Mouse (Mus musculus): ENCODE results near the gene Erlin1.

Erlin1 gene

DNA sequence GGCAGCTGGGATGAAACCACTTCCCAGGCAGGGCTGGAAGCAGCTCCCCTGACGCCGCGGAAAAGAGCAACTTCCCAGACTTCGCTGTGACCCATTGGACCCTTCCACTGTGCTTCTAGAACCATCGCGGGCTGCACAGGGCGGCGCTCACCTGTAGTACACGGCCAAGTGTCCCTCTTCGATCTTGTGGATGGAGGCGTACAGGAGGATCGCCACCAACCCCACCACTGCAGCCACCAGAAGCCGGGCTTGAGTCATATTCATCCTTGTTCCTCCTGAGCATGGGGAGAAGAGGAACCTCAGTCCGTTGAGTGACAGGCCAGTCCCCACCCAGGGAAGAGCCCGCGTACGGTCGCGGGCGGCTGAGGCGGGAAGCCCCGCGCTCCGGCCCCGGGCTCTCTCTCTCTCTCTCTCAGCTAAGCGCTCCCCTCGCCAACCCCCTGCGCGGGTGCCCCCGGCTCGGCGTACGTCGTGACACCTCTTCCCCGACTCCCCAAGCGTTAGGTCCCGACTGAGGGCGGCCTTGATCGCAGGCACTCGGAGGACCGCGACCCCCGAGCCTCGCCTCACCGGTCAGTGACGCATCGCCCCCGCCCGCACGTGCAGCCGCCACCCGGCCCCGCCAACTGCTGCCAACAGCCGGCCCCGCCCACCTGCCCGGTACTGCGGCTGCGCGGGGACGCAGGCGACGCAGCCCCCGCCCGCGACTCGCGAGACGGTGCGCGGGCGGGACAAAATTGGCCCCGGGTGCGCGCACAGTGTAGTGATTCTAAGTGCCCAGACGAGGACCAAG, at the start of gene Erlin1:
Gene Erlin1 (minus strand): TSS at position 665 of the 793 bp plus-strand sequence.
- DNase-seq (ENCODE audit: low spot score in 2 of 2) = peak; percentile 93 to 94

DNA sequence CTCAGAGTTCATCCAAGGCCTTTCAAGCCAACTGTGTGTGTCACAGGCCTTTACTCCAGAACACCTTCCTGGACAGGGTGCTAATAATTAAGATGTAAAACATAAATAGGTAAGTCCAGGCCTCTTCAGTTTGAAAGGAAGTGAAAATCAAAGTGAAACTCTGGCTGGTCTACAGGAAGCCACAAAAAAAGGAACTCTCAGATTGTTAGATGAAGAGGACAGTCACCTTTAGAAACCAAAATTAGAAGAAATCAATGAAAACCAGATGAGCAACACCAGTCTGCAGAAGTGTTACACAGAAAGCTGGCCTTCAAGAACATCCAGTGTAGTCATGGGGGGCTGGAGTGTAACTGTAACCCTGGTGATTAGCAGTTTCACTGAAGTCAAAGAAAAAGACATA, 48.2 kb upstream of the Erlin1 start:
- DNase-seq (ENCODE audit: low spot score in 2 of 2) = no peak

DNA sequence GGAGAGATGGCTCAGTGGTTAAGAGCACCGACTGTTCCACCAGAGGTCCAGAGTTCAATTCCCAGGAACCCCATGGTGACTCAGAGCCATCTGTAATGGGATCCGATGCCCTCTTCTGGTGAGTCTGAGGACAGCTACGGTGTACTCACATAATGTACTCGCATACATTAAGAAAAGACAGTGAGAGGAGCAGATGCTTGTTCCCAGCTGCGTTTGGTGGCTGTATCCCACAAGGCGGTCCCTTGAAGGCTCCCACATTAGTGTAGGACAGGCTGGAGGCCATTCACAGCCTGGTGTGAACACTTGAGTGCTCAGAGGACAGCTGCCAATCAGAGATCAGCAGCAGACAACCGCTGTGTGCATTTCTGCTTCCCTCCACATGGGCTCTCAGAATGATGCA, 42.1 kb upstream of the Erlin1 start:
- no peak for DNase-seq (ENCODE audit: low spot score in 2 of 2)

DNA sequence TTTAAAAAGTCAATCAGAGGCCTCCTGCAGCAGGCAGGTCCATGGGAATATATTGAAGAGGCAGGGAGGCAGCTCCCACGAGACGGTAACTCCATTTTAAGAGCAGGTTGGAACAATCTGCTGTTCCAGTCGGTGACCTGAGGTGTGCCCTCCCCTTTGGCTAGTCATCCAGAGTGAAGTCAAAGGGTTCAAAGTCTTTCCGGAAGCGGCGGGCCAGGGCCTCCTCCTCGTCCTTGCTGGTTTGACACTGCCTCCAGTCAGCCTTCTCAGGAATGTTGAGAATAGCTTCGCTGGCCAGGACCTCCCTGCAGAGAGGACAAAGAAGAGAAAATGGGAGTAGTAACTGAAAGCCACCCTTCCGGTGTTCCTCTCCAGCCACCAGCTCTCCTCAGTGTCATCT, 40.8 kb upstream of the Erlin1 start:
- no peak for DNase-seq (ENCODE audit: low spot score in 2 of 2)

DNA sequence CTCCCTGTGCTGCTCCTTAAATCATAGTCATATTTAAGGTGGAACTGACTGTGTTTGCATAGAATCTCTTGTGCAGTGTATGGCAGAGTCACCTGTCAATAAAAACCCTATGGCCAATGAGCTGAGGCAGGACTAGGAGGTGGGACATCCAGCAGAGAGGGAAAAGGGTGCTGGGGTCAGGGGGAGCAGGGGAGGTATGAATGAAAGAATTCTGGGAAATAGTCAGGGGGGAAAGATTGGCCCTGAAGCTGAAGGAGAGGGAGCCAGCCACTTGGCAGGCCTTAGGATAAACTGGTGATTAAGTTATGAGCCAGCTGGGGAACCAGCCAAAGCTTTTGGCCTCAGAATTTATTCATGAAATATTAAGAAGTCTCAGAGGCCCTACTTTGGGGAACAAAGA, 39.4 kb upstream of the Erlin1 start:
- no peak for DNase-seq (ENCODE audit: low spot score in 2 of 2)

DNA sequence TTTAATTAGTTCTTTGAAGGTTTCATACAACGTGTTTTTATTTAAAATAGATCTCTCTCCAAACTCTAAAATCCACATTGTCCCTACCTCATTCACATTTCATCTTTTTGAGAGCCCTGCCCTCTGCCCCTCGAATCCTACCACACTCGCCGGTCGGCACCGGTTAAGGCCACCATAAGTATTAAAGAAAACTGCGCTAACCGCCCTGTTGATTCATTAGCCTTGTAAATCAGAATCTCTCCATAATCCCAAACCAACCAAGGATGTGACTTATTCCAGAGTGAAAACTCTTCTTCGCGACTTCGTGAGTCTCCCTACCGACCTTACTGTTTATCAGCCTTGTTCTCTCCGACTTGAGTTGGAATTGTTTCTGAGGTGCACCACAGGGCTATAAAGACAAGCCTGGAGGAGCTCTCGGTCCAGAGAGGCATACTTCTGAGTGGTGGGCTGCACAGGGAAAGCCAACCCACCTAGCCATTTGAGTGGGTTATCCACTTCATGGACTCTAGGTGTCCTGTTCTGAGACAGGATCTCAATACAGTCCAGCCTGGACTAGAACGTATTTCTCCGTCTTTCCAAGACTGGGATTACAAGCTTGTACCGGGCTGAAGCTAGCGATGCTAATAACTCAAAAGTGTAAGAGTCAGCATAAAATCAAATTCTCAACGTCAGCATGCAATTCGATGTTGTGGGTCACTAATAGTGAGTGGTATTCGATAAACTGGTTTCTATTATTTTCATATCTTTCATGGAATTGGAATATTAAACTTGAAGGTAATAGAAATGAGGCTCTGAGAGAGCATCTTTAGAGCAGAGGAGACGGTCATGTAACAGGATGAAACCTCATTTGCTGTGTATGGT, 38.3 kb upstream of the Erlin1 start:
- no peak for DNase-seq (ENCODE audit: low spot score in 2 of 2)

DNA sequence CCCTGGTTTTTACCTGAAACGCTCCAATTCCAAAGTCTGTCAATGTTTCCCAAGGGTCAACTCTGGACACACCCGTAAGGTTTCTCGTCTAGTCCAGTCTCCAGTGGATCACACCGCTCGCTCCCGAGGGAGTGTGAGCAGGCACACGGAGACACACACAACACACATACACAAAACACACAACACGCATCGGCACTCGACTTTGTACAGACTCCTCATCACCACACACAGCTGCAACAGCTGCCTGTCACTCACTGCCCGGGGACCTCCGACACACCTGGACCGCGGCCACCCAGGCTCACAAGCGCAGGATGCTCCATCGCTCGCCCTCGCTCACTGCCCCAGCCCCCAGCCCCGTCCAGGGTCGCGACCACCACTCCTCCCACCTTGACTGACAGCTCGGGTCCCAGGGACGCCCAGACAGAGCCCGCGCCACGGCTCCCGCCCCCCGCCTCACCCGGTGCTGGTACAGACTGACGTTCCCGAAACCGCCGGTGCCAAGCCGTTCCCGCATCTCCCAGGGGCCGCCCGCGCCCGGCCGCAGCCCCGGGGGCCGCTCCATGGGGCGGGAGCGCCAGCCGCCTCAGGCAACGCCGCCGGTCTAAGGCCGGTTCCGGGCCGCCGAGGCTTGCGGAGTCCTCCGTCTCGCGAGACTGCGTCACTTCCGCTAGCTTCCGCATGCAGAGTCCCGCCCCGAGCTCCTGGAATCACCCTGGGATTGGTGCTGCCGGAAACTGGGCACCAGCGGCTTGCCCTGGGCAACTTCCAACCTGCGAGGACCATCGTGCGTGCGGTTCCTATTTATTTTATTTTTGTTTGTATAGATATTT, 37.5 kb upstream of the Erlin1 start, which contains the start of gene Chuk:
Gene Chuk (minus strand): TSS at position 650 of the 830 bp plus-strand sequence.
- peak; percentile 97 for DNase-seq (ENCODE audit: low spot score in 2 of 2)

DNA sequence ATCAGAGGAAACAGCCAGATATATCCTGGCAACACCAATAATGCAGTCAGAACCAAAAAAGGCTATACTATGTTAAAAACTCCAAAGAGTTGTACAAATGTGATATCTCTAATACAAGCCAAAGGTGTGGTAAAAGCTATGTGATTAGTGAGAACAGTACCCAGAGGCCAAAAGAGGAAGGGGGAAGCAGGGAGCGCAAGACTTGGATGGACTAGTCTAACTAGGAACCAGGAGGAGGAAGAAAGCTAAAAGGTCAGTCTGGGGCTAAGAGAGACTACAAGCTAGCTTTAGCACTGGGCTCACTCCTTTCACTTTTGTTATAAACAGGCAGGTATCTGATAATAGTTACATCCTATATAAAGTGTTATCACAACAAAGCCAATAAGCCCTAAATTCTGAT, 34.8 kb upstream of the Erlin1 start:
- no peak for DNase-seq (ENCODE audit: low spot score in 2 of 2)

DNA sequence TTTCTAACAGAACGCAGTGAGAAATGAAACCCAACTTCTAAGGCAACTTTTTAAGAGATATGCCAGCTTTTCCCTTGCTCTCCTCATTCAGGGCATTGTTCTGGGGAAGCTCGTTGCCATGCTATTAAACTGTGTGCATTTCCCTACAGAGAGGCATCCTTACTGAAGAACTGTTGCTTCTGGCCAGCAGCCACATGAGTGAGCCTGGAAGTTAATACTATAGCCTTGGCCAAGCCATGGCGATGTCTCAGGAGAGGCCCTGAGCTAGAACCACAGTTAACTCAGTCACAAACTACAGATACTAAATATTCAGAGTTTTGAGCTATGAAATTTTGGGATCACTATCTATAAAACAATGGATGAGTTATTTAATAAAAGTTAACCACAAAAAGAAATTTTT, 33.4 kb upstream of the Erlin1 start:
- no peak for DNase-seq (ENCODE audit: low spot score in 2 of 2)

DNA sequence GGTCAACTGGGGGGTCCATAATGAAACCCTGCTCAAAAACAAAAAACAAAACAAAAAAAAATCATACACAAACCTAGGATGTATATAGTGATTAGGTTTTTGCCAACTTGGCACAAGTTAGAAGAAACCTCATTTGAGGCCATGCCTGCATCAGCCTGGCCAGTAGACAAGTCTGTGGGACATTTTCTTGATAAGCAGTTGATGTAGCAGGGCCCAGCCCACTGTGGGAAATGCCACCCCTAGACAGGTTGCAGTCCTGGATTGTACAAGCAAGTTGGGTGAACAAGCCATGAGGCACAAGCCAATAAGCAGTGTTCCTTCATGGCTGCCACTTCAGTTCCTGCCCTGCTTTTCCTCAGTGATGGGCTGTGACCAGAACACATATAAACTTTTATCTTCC, 31.3 kb upstream of the Erlin1 start:
- no peak for DNase-seq (ENCODE audit: low spot score in 2 of 2)

DNA sequence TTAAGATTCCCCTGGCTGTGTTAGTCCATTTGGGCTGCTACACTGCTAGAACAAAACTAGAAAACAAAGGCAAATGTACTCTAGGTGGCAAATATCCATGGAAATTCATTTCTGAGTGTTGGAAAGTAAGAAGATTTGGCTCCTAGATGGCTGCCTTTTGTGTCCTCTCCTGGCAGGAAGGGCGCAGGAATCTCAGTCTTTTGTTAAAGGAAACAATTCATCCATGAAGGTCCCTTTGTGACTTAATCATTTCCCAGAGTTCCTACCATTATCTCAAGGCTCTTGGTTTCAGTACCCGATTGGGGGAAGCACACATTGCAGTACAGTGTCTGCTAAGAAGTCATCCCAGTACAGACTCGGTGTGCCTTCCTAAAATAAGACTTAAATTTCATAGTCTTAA, 16.7 kb upstream of the Erlin1 start:
- peak in 1 of 2 experiments; percentile 3 for DNase-seq (ENCODE audit: low spot score in 2 of 2)

DNA sequence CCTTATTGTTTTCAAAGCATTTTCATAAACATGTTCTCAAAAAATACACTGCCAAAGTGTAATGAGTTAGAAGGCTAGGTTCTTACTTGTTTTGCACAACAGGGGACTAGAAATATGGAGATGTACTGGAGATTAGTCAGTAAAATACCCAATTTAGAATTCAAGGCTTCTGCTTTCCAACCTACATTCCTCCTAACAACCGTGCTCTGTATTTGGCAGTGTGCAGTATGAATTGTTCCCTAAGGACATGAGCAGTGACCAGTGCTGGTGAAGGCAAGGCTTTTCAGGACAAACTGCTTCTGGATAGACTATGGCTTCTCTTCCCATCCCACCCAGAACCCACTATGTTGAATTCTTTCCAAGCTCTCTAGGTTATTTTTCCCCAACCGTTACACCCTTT, 11.3 kb upstream of the Erlin1 start:
- DNase-seq (ENCODE audit: low spot score in 2 of 2) = no peak

DNA sequence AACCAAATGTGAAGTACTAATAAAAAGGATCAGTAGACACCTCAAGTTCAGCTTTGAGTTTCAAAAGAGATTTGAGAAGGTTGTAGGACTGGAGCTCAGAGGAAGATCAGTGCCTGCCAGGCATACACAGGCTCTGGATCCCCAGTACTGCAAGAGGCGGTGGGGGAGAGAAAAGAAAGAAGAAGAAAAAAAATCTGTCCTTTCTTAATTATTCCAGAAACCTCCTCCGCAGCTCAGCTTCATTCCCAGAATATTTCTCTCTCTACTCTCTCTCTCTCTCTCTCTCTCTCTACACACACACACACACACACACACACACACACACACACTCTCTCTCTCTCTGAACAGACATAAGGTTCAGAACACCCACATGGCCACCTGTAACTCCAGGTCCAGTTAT, 10.4 kb upstream of the Erlin1 start:
- no peak for DNase-seq (ENCODE audit: low spot score in 2 of 2)

DNA sequence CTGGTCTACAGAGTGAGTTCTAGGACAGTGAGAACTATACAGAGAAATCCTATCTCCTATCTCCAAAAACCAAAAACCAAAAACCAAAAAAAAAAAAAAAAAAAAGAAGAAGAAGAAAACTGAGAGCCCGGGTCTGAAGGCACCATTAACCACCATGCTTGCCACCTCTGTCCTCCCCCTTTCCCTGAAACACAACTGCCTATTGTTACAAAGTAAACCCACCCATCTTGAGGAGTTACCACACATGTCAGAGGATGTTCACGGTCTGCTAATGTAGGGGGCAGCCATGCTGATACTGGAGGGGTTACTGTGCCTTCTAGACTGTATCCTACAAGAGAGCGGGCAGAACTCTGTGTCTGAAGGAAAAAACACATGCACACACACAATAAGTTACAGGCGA, 7.4 kb upstream of the Erlin1 start:
- DNase-seq (ENCODE audit: low spot score in 2 of 2) = no peak

DNA sequence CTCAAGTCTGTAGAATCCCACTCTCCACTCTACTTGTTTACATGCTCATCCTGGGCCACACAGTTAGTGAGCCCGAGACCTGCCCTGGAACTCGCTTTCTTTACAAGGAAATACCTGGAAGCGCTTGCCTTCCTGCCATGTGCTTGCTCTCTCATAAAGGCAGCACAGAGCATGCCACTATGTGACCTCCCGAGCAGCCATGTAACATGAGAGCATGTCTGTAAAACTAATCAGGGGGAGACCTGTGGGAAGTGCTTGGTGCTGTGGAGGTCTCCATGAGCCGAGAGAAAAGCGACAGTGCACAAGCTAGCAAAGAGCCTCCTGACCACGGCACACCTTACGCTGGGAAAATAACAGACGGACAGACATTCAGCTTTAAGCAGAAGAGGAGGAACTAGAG, 6.9 kb upstream of the Erlin1 start:
- DNase-seq (ENCODE audit: low spot score in 2 of 2) = no peak

DNA sequence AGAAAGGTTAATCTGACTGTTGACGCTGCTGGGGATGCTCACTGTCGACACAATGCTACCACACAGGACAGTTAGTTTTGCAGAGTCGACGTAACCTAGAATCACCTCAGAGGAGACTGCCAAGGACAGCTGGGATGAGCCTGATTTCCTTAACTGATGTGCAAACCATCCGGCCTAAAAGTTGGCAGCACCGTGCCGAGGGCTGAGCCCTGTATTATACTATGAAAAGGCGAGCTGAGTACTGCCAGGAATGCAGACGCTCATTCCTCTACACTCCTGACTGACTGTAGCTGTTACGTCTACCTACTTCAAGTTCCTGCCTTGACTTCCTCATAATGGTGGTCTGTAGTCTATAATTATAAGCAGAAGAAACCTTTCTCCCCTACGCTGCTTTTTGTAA, 5.4 kb upstream of the Erlin1 start:
- DNase-seq (ENCODE audit: low spot score in 2 of 2) = no peak

DNA sequence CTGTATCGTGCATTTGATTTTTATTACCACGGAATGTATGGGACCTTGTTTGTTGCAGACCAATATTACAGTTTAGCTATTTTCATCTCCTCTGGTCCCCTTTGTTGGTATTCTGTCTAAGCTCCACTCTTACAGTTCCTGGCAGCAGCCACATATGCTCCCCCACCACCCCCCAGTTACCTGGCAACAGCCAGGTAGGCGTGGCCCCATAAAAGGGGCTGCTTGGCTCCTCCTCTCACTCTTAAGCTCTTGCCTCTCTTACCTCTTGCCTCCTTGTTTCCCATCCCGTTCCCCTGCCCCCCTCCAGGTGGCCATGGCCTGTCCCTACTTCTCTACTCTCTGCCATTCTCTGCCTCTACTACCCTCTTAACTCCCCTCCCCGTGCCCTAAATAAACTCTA, 1.6 kb upstream of the Erlin1 start:
- peak in 1 of 2 experiments; percentile 38 for DNase-seq (ENCODE audit: low spot score in 2 of 2)

DNA sequence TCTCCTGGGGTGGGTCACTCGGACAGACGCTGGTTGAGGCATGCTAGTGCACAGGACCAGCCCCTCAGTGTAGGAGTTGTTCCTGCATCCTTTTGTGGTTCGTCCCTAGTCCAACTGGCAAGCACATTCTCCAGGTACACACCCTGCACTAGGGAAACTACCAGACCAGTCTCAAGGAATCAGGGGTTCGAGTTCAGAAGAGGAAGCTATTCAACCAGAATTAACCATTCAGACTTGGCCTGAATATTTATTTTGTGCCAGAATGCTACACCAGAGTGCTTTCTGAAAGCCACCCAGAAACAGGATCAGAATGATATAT, 288 bp upstream of the Erlin1 start:
- DNase-seq (ENCODE audit: low spot score in 2 of 2) = no peak

DNA sequence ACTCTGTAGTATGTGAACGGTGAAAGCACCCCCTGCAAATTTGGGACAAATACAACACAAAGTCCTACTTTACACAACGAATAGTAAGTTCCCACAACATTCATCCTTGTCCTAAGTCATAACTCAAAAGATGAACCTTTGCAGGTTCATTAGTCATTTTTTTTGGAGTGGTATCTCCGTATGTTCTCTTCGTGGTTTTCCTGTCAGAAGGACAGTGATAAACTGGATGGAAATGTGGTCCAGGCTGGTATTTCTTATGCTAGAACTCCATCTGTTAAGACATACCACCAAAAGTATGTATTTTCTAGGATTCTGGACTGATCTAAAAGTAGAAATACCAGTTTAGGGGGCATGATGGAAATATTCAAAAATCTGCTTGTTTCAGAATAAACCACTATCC, 1.4 kb downstream of the Erlin1 start:
- DNase-seq (ENCODE audit: low spot score in 2 of 2) = no peak

DNA sequence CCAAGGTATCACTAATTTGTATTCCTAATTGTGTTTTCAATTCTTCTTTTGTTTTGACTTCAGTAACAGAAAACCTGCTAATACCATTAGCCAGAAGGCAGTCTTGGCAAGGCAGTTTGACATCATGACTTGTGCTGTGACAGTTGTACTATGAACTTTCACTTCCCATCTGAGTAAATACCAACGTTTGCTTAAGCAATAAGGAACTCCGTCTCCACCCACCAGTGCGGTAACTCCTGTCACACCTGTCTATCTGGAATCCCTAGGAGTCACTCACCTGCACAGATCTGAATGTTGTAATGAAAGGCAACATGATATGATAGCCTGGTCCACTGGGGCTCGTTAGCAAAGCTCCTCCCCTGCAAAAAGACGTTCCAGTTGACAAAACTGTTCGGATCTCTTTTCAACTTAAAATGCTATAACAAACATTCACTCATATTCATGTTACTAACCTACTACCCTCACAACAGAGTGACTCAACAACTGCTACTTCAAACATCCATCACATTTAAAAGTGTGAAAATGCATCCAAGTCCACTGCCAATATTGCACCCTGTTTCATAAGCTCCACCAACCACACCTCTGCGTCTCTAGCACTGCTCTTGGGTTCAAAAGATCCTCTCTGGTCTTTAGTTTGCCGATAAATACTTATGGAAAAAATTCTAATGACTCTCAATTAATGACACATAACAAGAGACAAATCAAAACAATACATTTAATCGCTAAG, 2.1 kb downstream of the Erlin1 start:
- no peak for DNase-seq (ENCODE audit: low spot score in 2 of 2)

DNA sequence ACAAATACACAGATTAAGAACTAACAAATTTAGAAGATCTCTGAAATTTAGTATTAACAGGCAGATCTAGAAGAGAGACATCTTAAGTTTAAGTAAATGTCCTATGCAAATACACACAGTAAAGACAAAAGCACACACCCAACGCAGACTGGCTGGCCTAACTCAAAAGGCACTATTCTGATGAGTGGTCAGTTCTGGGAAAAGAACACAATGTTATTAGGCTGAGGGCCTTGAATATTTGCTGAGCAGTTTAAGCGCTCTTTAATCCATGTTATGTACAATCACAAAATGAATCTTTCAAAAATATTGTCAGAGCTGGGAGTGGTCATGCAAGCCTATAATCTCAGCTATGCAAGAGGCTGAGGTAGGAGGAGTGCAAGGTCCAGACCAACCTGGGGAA, 4.9 kb downstream of the Erlin1 start:
- no peak for DNase-seq (ENCODE audit: low spot score in 2 of 2)

DNA sequence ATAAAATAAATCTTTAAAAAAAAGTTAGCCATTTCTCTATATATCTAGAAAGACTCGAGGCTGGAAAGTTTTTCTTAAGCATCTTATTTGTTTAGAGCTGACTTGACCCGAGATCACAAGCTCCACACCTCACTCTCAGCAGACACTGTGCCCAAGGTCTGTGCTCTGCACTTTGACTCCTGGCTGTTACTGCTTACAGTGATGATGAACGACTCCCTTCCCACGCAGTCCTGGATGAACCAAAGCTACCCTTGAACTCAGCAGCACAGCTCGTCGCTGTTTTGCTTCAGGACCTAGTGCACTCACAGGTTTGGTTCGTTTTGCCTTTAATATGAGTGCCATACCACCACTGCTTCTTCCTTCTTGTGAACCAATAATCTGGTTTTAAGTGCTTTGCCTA, 5.8 kb downstream of the Erlin1 start:
- DNase-seq (ENCODE audit: low spot score in 2 of 2) = no peak
